Mouse (Mus musculus): ENCODE measurements around the gene Mycl. TPM values are rescaled to one million over a fixed set of nuclear protein-coding genes. Genes with fewer than 3 reads are reported as not detected.

Mycl gene
- polyA plus RNA-seq, 1 experiment from 2014 or later = 1.3 TPM

GRCm38 (mm10) chr4:122960321-122961099, 34.9 kb upstream of the Mycl start:
- peak overlapping the region; percentile 47 for H3K9ac ChIP-seq (ENCODE audit: low read length)
- peaks cover 24% of the 10 kb centered on the region for H3K27me3 ChIP-seq (ENCODE audit: control insufficient read depth, insufficient read depth, low read length)
- under 1% methylated on average over 43 of the region's 43 CpGs for WGBS
- H3K4me2 ChIP-seq (ENCODE audit: low read depth, low read length) = peak overlapping the region; percentile 96
- H3K27ac ChIP-seq (ENCODE audit: low read length) = no peak overlapping the region
- H3K9me3 ChIP-seq (replicated peaks; ENCODE audit: control insufficient read depth, low read length) = no peaks in the 10 kb centered on the region
- peaks cover 26% of the 10 kb centered on the region for H3K4me1 ChIP-seq (ENCODE audit: control insufficient read depth, insufficient read depth, low read length)
- H3K36me3 ChIP-seq (ENCODE audit: control insufficient read depth, insufficient read depth) = no peaks in the 10 kb centered on the region
- peak overlapping the region; percentile 59 for H3K4me3 ChIP-seq (ENCODE audit: low read length)
- ATAC-seq (replicated peaks; ENCODE audit: extremely low read depth, insufficient read depth, low FRiP score) = peak; percentile 38

- no peaks in the 10 kb centered on the region for H3K36me3 ChIP-seq (ENCODE audit: control insufficient read depth, insufficient read depth)
- H3K9me3 ChIP-seq (replicated peaks; ENCODE audit: control insufficient read depth, low read length) = no peaks in the 10 kb centered on the region
- no peak within 1 kb of the TSS for H3K27ac ChIP-seq (ENCODE audit: low read length)
- peak; percentile 46 for ATAC-seq (replicated peaks; ENCODE audit: extremely low read depth, insufficient read depth, low FRiP score)
- H3K9ac ChIP-seq (ENCODE audit: low read length) = peak within 1 kb of the TSS; percentile 47
- H3K4me3 ChIP-seq (ENCODE audit: low read length) = peak within 1 kb of the TSS; percentile 59
- peak within 1 kb of the TSS; percentile 96 for H3K4me2 ChIP-seq (ENCODE audit: low read depth, low read length)
- H3K4me1 ChIP-seq (ENCODE audit: control insufficient read depth, insufficient read depth, low read length) = peaks cover 23% of the 10 kb centered on the region
- 2% methylated on average over 27 of the region's 27 CpGs for WGBS
- peaks cover 24% of the 10 kb centered on the region for H3K27me3 ChIP-seq (ENCODE audit: control insufficient read depth, insufficient read depth, low read length)
Observed at GRCm38 (mm10) chr4:122961100-122961567, 34.3 kb upstream of the Mycl start, which contains the start of gene Mfsd2a. Mfsd2a (minus strand) TSS chr4:122961188.

GRCm38 (mm10) chr4:122961589-122961988, 33.9 kb upstream of the Mycl start:
- Histone ChIP-seq H3K9me3 (replicated peaks; ENCODE audit: control insufficient read depth, low read length) (no peaks in the 10 kb centered on the region), H3K4me1 (ENCODE audit: control insufficient read depth, insufficient read depth, low read length) (peaks cover 23% of the 10 kb centered on the region), H3K27ac (ENCODE audit: low read length) (no peak overlapping the region), H3K4me2 (ENCODE audit: low read depth, low read length) (peak overlapping the region; percentile 96), H3K4me3 (ENCODE audit: low read length) (peak overlapping the region; percentile 59; the same call in 1 of the 2 replicates), H3K9ac (ENCODE audit: low read length) (no peak overlapping the region), H3K36me3 (ENCODE audit: control insufficient read depth, insufficient read depth) (no peaks in the 10 kb centered on the region), H3K27me3 (ENCODE audit: control insufficient read depth, insufficient read depth, low read length) (peaks cover 24% of the 10 kb centered on the region)
- no peak for ATAC-seq (replicated peaks; ENCODE audit: extremely low read depth, insufficient read depth, low FRiP score)
- 33% methylated on average over 6 of the region's 6 CpGs for WGBS

- ATAC-seq (replicated peaks; ENCODE audit: extremely low read depth, insufficient read depth, low FRiP score) = no peak; the same call in 1 of the 2 replicates
- H3K27me3 ChIP-seq (ENCODE audit: control insufficient read depth, insufficient read depth, low read length) = peaks cover 21% of the 10 kb centered on the region
- H3K9me3 ChIP-seq (replicated peaks; ENCODE audit: control insufficient read depth, low read length) = no peaks in the 10 kb centered on the region
- H3K9ac ChIP-seq (ENCODE audit: low read length) = no peak overlapping the region
- no peak overlapping the region for H3K4me2 ChIP-seq (ENCODE audit: low read depth, low read length)
- no peaks in the 10 kb centered on the region for H3K36me3 ChIP-seq (ENCODE audit: control insufficient read depth, insufficient read depth)
- 30% methylated on average over 8 of the region's 8 CpGs for WGBS
- peaks cover 23% of the 10 kb centered on the region for H3K4me1 ChIP-seq (ENCODE audit: control insufficient read depth, insufficient read depth, low read length)
- H3K4me3 ChIP-seq (ENCODE audit: low read length) = no peak overlapping the region
- no peak overlapping the region for H3K27ac ChIP-seq (ENCODE audit: low read length)
Observed at GRCm38 (mm10) chr4:122962751-122963150, 32.7 kb upstream of the Mycl start.

GRCm38 (mm10) chr4:122968106-122968505, 27.3 kb upstream of the Mycl start:
- ATAC-seq (replicated peaks; ENCODE audit: extremely low read depth, insufficient read depth, low FRiP score) = no peak
- H3K27ac ChIP-seq (ENCODE audit: low read length) = no peak overlapping the region
- H3K9me3 ChIP-seq (replicated peaks; ENCODE audit: control insufficient read depth, low read length) = no peaks in the 10 kb centered on the region
- WGBS = 43% methylated on average over 4 of the region's 4 CpGs
- no peaks in the 10 kb centered on the region for H3K4me1 ChIP-seq (ENCODE audit: control insufficient read depth, insufficient read depth, low read length)
- H3K36me3 ChIP-seq (ENCODE audit: control insufficient read depth, insufficient read depth) = no peaks in the 10 kb centered on the region
- 0 out of 2 replicates have a peak, but pooled peaks cover 3% of the 10 kb centered on the region for H3K27me3 ChIP-seq (ENCODE audit: control insufficient read depth, insufficient read depth, low read length)
- H3K4me2 ChIP-seq (ENCODE audit: low read depth, low read length) = no peak overlapping the region
- no peak overlapping the region for H3K4me3 ChIP-seq (ENCODE audit: low read length)
- H3K9ac ChIP-seq (ENCODE audit: low read length) = no peak overlapping the region

GRCm38 (mm10) chr4:122971191-122971590, 24.3 kb upstream of the Mycl start:
- 73% methylated on average over 4 of the region's 4 CpGs for WGBS
- peaks cover 3% of the 10 kb centered on the region; the same call in 1 of the 2 replicates for H3K27me3 ChIP-seq (ENCODE audit: control insufficient read depth, insufficient read depth, low read length)
- no peak overlapping the region for H3K4me2 ChIP-seq (ENCODE audit: low read depth, low read length)
- H3K9me3 ChIP-seq (replicated peaks; ENCODE audit: control insufficient read depth, low read length) = no peaks in the 10 kb centered on the region
- no peak for ATAC-seq (replicated peaks; ENCODE audit: extremely low read depth, insufficient read depth, low FRiP score)
- H3K9ac ChIP-seq (ENCODE audit: low read length) = no peak overlapping the region
- no peak overlapping the region for H3K4me3 ChIP-seq (ENCODE audit: low read length)
- H3K27ac ChIP-seq (ENCODE audit: low read length) = no peak overlapping the region
- no peaks in the 10 kb centered on the region for H3K4me1 ChIP-seq (ENCODE audit: control insufficient read depth, insufficient read depth, low read length)
- no peaks in the 10 kb centered on the region for H3K36me3 ChIP-seq (ENCODE audit: control insufficient read depth, insufficient read depth)

- Histone ChIP-seq H3K27ac (ENCODE audit: low read length) (no peak overlapping the region), H3K4me1 (ENCODE audit: control insufficient read depth, insufficient read depth, low read length) (no peaks in the 10 kb centered on the region), H3K4me2 (ENCODE audit: low read depth, low read length) (no peak overlapping the region), H3K27me3 (ENCODE audit: control insufficient read depth, insufficient read depth, low read length) (peaks cover 3% of the 10 kb centered on the region; the same call in 1 of the 2 replicates), H3K9ac (ENCODE audit: low read length) (no peak overlapping the region), H3K9me3 (replicated peaks; ENCODE audit: control insufficient read depth, low read length) (no peaks in the 10 kb centered on the region), H3K36me3 (ENCODE audit: control insufficient read depth, insufficient read depth) (no peaks in the 10 kb centered on the region), H3K4me3 (ENCODE audit: low read length) (no peak overlapping the region)
- no peak for ATAC-seq (replicated peaks; ENCODE audit: extremely low read depth, insufficient read depth, low FRiP score)
- 68% methylated on average over 4 of the region's 4 CpGs for WGBS
Observed at GRCm38 (mm10) chr4:122971646-122972045, 23.8 kb upstream of the Mycl start.

- Histone ChIP-seq H3K4me1 (ENCODE audit: control insufficient read depth, insufficient read depth, low read length) (no peaks in the 10 kb centered on the region), H3K27me3 (ENCODE audit: control insufficient read depth, insufficient read depth, low read length) (peaks cover 3% of the 10 kb centered on the region; the same call in 1 of the 2 replicates), H3K4me3 (ENCODE audit: low read length) (no peak overlapping the region), H3K9ac (ENCODE audit: low read length) (no peak overlapping the region), H3K36me3 (ENCODE audit: control insufficient read depth, insufficient read depth) (no peaks in the 10 kb centered on the region), H3K27ac (ENCODE audit: low read length) (no peak overlapping the region), H3K4me2 (ENCODE audit: low read depth, low read length) (no peak overlapping the region), H3K9me3 (replicated peaks; ENCODE audit: control insufficient read depth, low read length) (no peaks in the 10 kb centered on the region)
- ATAC-seq (replicated peaks; ENCODE audit: extremely low read depth, insufficient read depth, low FRiP score) = no peak
- WGBS = 55% methylated on average over 8 of the region's 8 CpGs
Observed at GRCm38 (mm10) chr4:122972056-122972455, 23.4 kb upstream of the Mycl start.

- no peak overlapping the region for H3K9ac ChIP-seq (ENCODE audit: low read length)
- no peaks in the 10 kb centered on the region for H3K4me1 ChIP-seq (ENCODE audit: control insufficient read depth, insufficient read depth, low read length)
- 82% methylated on average over 5 of the region's 5 CpGs for WGBS
- no peak overlapping the region for H3K4me3 ChIP-seq (ENCODE audit: low read length)
- no peaks in the 10 kb centered on the region for H3K9me3 ChIP-seq (replicated peaks; ENCODE audit: control insufficient read depth, low read length)
- peaks cover 3% of the 10 kb centered on the region; the same call in 1 of the 2 replicates for H3K27me3 ChIP-seq (ENCODE audit: control insufficient read depth, insufficient read depth, low read length)
- H3K36me3 ChIP-seq (ENCODE audit: control insufficient read depth, insufficient read depth) = no peaks in the 10 kb centered on the region
- no peak overlapping the region for H3K4me2 ChIP-seq (ENCODE audit: low read depth, low read length)
- H3K27ac ChIP-seq (ENCODE audit: low read length) = no peak overlapping the region
- ATAC-seq (replicated peaks; ENCODE audit: extremely low read depth, insufficient read depth, low FRiP score) = no peak
Observed at GRCm38 (mm10) chr4:122974976-122975520, 20.4 kb upstream of the Mycl start.
